Mouse (Mus musculus): ENCODE measurements around the gene Uqcrc1. TPM values are rescaled to one million over a fixed set of nuclear protein-coding genes. Genes with fewer than 3 reads are reported as not detected.

The Uqcrc1 gene
- total RNA-seq, 2 experiments from 2014 or later: 1,038 to 1,084 TPM

DNA sequence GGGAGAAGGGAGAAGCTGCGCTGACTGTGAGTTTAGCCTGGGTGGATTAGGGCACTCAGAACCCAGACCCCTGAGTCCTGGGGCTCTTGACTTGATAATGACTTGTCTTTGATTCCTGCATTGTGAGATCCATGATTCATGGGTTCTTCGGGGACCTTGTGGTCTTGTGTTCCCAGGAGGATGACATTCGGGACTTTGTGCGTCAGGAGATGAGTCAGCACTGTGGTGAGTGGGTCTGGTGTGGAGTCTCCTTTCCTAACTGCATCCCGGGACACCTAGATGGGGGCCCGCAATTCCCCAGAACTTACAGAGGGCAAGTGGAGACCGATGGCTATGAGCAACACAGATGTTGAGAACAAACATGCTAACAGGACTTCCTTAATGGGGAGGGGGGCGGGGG lies 46.1 kb downstream of the Uqcrc1 start:
- intact Hi-C loops (cut with DNase I): no loop called here
- no peak for DNase-seq

GRCm38 (mm10) chr9:108983209-108983608 lies 46.8 kb downstream of the Uqcrc1 start:
- intact Hi-C loops (cut with DNase I): no loop called here

GRCm38 (mm10) chr9:108985710-108986109 lies 49.3 kb downstream of the Uqcrc1 start, which contains the start of gene Ucn2:
Gene Ucn2, plus strand, starts transcription at chr9:108986010.
- no peak for DNase-seq
- intact Hi-C loops (cut with DNase I): no loop called here

More at GRCm38 (mm10) chr9:108983209-108983608, 46.8 kb downstream of the Uqcrc1 start:
- DNase-seq: no peak

DNA sequence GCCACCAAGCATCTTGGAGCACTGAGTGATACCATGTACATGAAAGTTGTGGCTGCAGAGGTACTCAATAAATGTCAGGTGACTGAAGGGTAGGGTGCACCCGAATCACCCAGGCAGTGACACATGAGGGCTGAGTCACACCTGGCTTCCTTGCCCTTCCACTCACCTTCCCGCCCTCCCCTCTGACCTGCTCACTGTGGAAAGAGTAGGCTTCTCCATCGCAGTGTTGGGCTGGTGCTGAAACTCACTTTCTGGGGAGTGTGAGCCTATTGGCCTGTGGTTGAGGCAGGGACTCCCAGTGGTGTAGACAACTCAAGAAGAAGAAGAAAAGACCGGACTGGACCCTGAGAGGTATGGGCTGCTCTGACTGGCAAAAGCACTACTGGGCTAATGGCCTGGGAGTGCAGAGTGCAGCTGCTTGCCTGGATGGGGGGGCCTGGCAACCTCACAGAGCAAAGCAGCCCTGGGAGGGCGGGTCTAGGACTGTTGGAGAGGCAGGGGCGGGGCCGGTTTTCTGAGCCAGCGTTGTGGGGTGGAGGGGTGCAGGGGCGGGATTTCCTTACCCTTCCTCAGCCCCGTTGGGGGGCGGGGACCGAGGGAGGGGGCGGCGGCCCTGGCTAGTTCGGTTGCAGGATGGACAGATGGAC lies 51.4 kb downstream of the Uqcrc1 start:
- intact Hi-C loops (cut with DNase I): no loop called here
- peak; percentile 58 to 66 for DNase-seq

DNA sequence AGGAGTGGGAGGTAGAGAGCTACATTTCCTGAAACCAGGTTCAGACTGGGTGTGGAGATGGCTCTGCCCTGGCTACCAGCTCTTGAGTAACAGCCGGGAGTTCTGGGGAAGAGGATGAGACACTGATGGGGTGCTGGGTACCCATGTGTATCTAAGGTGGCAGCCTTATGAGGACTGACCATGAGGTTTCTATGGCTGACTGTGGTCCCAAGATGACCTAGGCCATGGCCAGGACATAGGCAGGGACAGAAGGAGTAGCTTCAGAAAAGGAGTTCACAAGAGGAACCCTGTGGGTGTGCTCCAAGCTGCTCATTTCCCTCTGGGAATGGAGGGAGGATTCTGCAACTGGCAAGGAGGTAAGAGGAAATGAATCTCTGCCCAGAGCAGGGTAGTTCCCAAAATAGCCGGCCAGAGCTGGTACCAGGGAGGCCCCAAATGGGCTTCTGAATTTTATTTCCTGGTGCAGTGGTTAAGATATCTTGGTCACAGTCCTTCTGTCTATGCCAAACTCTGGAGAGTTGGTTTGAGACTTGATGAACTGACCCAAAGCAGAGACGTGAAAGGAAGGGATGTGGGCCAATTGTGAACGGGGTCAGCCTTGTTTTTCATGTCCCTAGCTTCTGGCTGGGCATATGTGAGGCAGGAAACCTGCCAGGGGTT lies 53.5 kb downstream of the Uqcrc1 start:
- no peak for DNase-seq
- intact Hi-C loops (cut with DNase I): no loop called here

DNA sequence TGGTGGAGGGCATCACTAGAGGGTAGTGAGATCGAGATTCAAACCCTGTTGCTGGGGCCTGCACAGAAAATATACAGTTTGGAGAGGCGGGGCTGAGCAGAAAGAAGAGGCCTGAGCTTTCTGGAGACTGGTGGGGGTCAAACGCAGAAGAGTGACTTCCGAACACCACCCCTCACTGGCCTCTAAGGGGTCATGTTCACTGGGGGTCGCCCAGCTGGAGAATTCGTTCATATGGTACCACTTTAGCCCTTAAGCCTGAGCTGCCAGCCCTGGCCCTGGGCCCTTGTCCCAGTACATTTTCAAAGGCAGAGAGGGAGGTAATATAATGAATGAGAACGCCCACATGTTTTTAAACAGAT lies 54.0 kb downstream of the Uqcrc1 start:
- intact Hi-C loops (cut with DNase I): no loop called here
- no peak for DNase-seq

- peak; percentile 82 to 92 for DNase-seq
- intact Hi-C loops (cut with DNase I): no loop called here
These were observed 55.1 kb downstream of the Uqcrc1 start, which contains the start of gene Pfkfb4 for GRCm38 (mm10) chr9:108991428-108992084. Gene Pfkfb4, plus strand, starts transcription at chr9:108991778.

- intact Hi-C loops (cut with DNase I): no loop called here
- DNase-seq: no peak
These were observed 55.6 kb downstream of the Uqcrc1 start for GRCm38 (mm10) chr9:108992085-108992469.

- intact Hi-C loops (cut with DNase I): no loop called here
- DNase-seq: no peak
These were observed 56.4 kb downstream of the Uqcrc1 start for GRCm38 (mm10) chr9:108992620-108993361.

GRCm38 (mm10) chr9:108996411-108996810 lies 60.0 kb downstream of the Uqcrc1 start:
- no peak for DNase-seq
- intact Hi-C loops (cut with DNase I): no loop called here

- intact Hi-C loops (cut with DNase I): no loop called here
- no peak for DNase-seq
These were observed 62.1 kb downstream of the Uqcrc1 start for GRCm38 (mm10) chr9:108998287-108999166.

- DNase-seq: no peak
- intact Hi-C loops (cut with DNase I): no loop called here
These were observed 62.7 kb downstream of the Uqcrc1 start for GRCm38 (mm10) chr9:108999167-108999526.

Small RNA genes lying within 50 kb of the gene (microRNA-seq; reads per million reads assigned to microRNA genes)
- 0 reads per million in 2 experiments for gene Mir711

Other genes with a start within 250 kb of the Uqcrc1 start
- 100 to 1,000 TPM; 129 to 157 TPM for gene Prkar2a, start 247.3 kb upstream of the Uqcrc1 start, total RNA-seq (2021)
- 10 to 100 TPM in 1 of 2 experiments, 1 to 10 TPM in 1; 9.9 to 14.5 TPM for gene Ip6k2, start 152.8 kb upstream of the Uqcrc1 start, total RNA-seq (2021)
- 1 to 10 TPM; 2.8 to 3.2 TPM for gene Nckipsd, start 128.3 kb upstream of the Uqcrc1 start, total RNA-seq (2021)
- not detected for gene Celsr3, start 110.3 kb upstream of the Uqcrc1 start, total RNA-seq (2021)
- gene Slc26a6, start 83.3 kb upstream of the Uqcrc1 start, total RNA-seq (2021): 10 to 100 TPM; 16.5 to 19.3 TPM
- not detected for gene Tmem89, start 22.0 kb upstream of the Uqcrc1 start, total RNA-seq (2021)
- gene Col7a1, start 17.0 kb downstream of the Uqcrc1 start, total RNA-seq (2021): 1 to 10 TPM; 2.4 TPM
- gene Ucn2, start 49.4 kb downstream of the Uqcrc1 start, total RNA-seq (2021): under 1 TPM; 0.23 to 0.67 TPM
- 10 to 100 TPM; 37.3 to 46.3 TPM for gene Pfkfb4, start 55.1 kb downstream of the Uqcrc1 start, total RNA-seq (2021)
- gene Shisa5, start 101.9 kb downstream of the Uqcrc1 start, total RNA-seq (2021): 10 to 100 TPM; 11.9 to 13.4 TPM
- 10 to 100 TPM; 11.6 to 11.8 TPM for gene Trex1, start 123.1 kb downstream of the Uqcrc1 start, total RNA-seq (2021)
- gene Atrip, start 137.5 kb downstream of the Uqcrc1 start, total RNA-seq (2021): 1 to 10 TPM; 7.8 to 8.3 TPM
- 1 to 10 TPM; 5.9 to 6.6 TPM for gene Ccdc51, start 145.9 kb downstream of the Uqcrc1 start, total RNA-seq (2021)
- 100 to 1,000 TPM; 245 to 268 TPM for gene Tma7, start 146.0 kb downstream of the Uqcrc1 start, total RNA-seq (2021)
- gene Plxnb1, start 158.8 kb downstream of the Uqcrc1 start, total RNA-seq (2021): under 1 TPM; 0.64 to 0.99 TPM
- gene Fbxw21, start 225.4 kb downstream of the Uqcrc1 start, total RNA-seq (2021): not detected